ENCODE assay signal across 8 mouse cellular contexts in the genomic region with DNA sequence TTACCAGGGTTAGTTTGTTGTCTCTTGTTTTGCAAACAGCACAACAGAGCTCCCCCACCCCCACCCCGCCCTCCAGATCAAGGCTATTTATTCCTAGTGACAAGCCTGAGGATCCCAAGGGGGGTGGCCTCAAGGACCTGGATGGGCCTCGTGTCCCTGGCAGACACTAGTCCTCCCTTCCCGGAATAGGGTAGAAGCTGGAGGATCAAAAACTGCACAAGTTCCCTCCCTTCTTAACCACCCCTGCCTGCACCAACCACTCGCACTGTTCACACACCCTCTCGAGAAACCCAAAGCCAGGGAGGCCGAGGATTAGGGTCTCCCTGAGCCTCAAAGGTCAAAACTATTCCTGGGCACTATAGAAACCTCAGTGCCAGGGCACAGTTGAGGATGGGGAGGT. TPM values are rescaled to one million over a fixed set of nuclear protein-coding genes. Genes with fewer than 3 reads are reported as not detected.
DNase-seq lines count a peak whose midpoint lies in the region; ATAC-seq and TF ChIP-seq lines count a peak whose summit lies in the region.

No protein-coding gene starts in this region.

- H3K27ac ChIP-seq in forebrain, embryonic 10.5 days = peak overlapping the region; percentile 94
- no peak overlapping the region for H3K27ac ChIP-seq in forebrain, embryonic 16.5 days (ENCODE audit: low read length)
- H3K27ac ChIP-seq in heart, embryonic 12.5 days (ENCODE audit: poor library complexity, severe bottlenecking) = no peak overlapping the region
- no peak overlapping the region for H3K27ac ChIP-seq in liver, embryonic 14.5 days

- peaks cover 69% of the 10 kb centered on the region for H3K4me1 ChIP-seq in forebrain, embryonic 10.5 days
- H3K4me1 ChIP-seq in forebrain, embryonic 16.5 days (replicated peaks; ENCODE audit: control insufficient read depth, insufficient read depth, low read length) = peaks cover 40% of the 10 kb centered on the region
- peaks cover 64% of the 10 kb centered on the region for H3K4me1 ChIP-seq in E14TG2a.4 (replicated peaks; ENCODE audit: low read depth, low read length)
- H3K4me1 ChIP-seq in heart, embryonic 12.5 days (replicated peaks) = peaks cover 50% of the 10 kb centered on the region
- H3K4me1 ChIP-seq in liver, embryonic 14.5 days (replicated peaks; ENCODE audit: control insufficient read depth in 2 of 2, insufficient read depth in 2 of 2, low read length in 1 of 2) = peaks cover 13 to 32% of the 10 kb centered on the region in 2 experiments

- no peaks in the 10 kb centered on the region for H3K36me3 ChIP-seq in forebrain, embryonic 10.5 days (replicated peaks)
- H3K36me3 ChIP-seq in forebrain, embryonic 16.5 days (ENCODE audit: control insufficient read depth, insufficient read depth) = no peaks in the 10 kb centered on the region
- no peaks in the 10 kb centered on the region; the same call in 1 of the 2 replicates for H3K36me3 ChIP-seq in E14TG2a.4 (ENCODE audit: insufficient read depth, low read length)
- no peaks in the 10 kb centered on the region for H3K36me3 ChIP-seq in heart, embryonic 12.5 days
- no peaks in the 10 kb centered on the region for H3K36me3 ChIP-seq in liver, embryonic 14.5 days (replicated peaks; ENCODE audit: control insufficient read depth, insufficient read depth, low read depth)

- WGBS in forebrain, embryonic 10.5 days = 4% methylated on average over 6 of the region's 6 CpGs
- WGBS in forebrain, embryonic 16.5 days = 20% methylated on average over 6 of the region's 6 CpGs
- 19% methylated on average over 6 of the region's 6 CpGs for WGBS in heart, embryonic 12.5 days
- WGBS in liver, embryonic 14.5 days (ENCODE audit: insufficient replicate concordance) = 36% methylated on average over 6 of the region's 6 CpGs

- no peak for TF ChIP-seq EP300 in liver, embryonic 14.5 days (IDR thresholded peaks at IDR 0.05; ENCODE audit: low read depth)

- no peak for DNase-seq in forebrain, embryonic 10.5 days (ENCODE audit: extremely low spot score, low spot score)
- DNase-seq in liver, embryonic 14.5 days (ENCODE audit: low read depth in 3 of 3, low spot score in 3 of 3) = no peak
- DNase-seq in urinary bladder, postnatal 4 days (ENCODE audit: low spot score in 2 of 2) = no peak
- no peak for DNase-seq in right cerebral cortex, adult 2 months (ENCODE audit: low spot score in 2 of 2)
- DNase-seq in frontal cortex, postnatal 14 days (ENCODE audit: low spot score in 2 of 2) = no peak

- H3K4me2 ChIP-seq in forebrain, embryonic 16.5 days (ENCODE audit: low read length) = no peak overlapping the region
- H3K4me2 ChIP-seq in heart, embryonic 12.5 days = peak overlapping the region; percentile 94
- H3K4me2 ChIP-seq in liver, embryonic 14.5 days (ENCODE audit: low read depth) = peak overlapping the region; percentile 98

- TF ChIP-seq CTCF in E14TG2a.4 (conservative IDR thresholded peaks at IDR 0.05; ENCODE audit: low read length) = no peak
- no peak for TF ChIP-seq CTCF in liver, embryonic 14.5 days (IDR thresholded peaks at IDR 0.05; ENCODE audit: low read depth)

- no peak overlapping the region for H3K9ac ChIP-seq in forebrain, embryonic 16.5 days (replicated peaks; ENCODE audit: low read depth, low read length)
- peak overlapping the region; percentile 97; the same call in 1 of the 2 replicates for H3K9ac ChIP-seq in heart, embryonic 12.5 days
- H3K9ac ChIP-seq in liver, embryonic 14.5 days (replicated peaks) = no peak overlapping the region

- H3K4me3 ChIP-seq in forebrain, embryonic 10.5 days = peak overlapping the region; percentile 91
- H3K4me3 ChIP-seq in forebrain, embryonic 16.5 days (replicated peaks; ENCODE audit: low read length) = no peak overlapping the region
- peak overlapping the region; percentile 91; the same call in 1 of the 2 replicates for H3K4me3 ChIP-seq in E14TG2a.4 (replicated peaks; ENCODE audit: low read length)
- H3K4me3 ChIP-seq in heart, embryonic 12.5 days = peak overlapping the region; percentile 93
- H3K4me3 ChIP-seq in liver, embryonic 14.5 days (ENCODE audit: insufficient read depth in 1 of 2, low read depth in 2 of 2, low read length in 2 of 2) = peak overlapping the region in 1 of 2 experiments; percentile 77; a peak in 2 of 4 replicates

- ATAC-seq in forebrain, embryonic 16.5 days = no peak
- no peak for ATAC-seq in heart, embryonic 12.5 days (ENCODE audit: insufficient number of reproducible peaks, low FRiP score)
- no peak for ATAC-seq in liver, embryonic 14.5 days (ENCODE audit: insufficient read depth)

- no peaks in the 10 kb centered on the region for H3K9me3 ChIP-seq in forebrain, embryonic 10.5 days
- H3K9me3 ChIP-seq in forebrain, embryonic 16.5 days (ENCODE audit: control insufficient read depth, low read length) = no peaks in the 10 kb centered on the region
- H3K9me3 ChIP-seq in E14TG2a.4 (ENCODE audit: low read length) = no peaks in the 10 kb centered on the region
- no peaks in the 10 kb centered on the region for H3K9me3 ChIP-seq in heart, embryonic 12.5 days (replicated peaks)
- H3K9me3 ChIP-seq in liver, embryonic 14.5 days (ENCODE audit: control insufficient read depth, low read length) = no peaks in the 10 kb centered on the region

- H3K27me3 ChIP-seq in forebrain, embryonic 10.5 days (ENCODE audit: poor library complexity, severe bottlenecking) = peaks cover 34% of the 10 kb centered on the region
- peaks cover 15% of the 10 kb centered on the region for H3K27me3 ChIP-seq in forebrain, embryonic 16.5 days (replicated peaks; ENCODE audit: control insufficient read depth, insufficient read depth, low read length)
- peaks cover 23% of the 10 kb centered on the region for H3K27me3 ChIP-seq in E14TG2a.4 (ENCODE audit: insufficient read depth, low read length)
- 0 out of 2 replicates have a peak, but pooled peaks cover 6% of the 10 kb centered on the region for H3K27me3 ChIP-seq in heart, embryonic 12.5 days (replicated peaks)
- no peaks in the 10 kb centered on the region; the same call in 1 of the 2 replicates for H3K27me3 ChIP-seq in liver, embryonic 14.5 days (ENCODE audit: control insufficient read depth, insufficient read depth, low read length)

RNA-seq across cellular contexts. Expression of a gene that starts 0.7 kb away (rescaled TPM):
- 5.5 and 8.7 TPM in 2 replicates for polyA plus RNA-seq in forebrain, embryonic 10.5 days (2016; fragmentation: Nextera tagmentation; extraction: Ambion mirVana)
- polyA plus RNA-seq in forebrain, embryonic 16.5 days (2015; fragmentation: Nextera tagmentation; extraction: Ambion mirVana) = 1.9 and 2.3 TPM in 2 replicates
- polyA plus RNA-seq in heart, embryonic 12.5 days (2016; fragmentation: Nextera tagmentation; extraction: Ambion mirVana) = 6.2 TPM in 2 replicates
- 2.8 TPM in 2 replicates for polyA plus RNA-seq in liver, embryonic 14.5 days (2012; rRNA removed)
- polyA plus RNA-seq in liver, embryonic 14.5 days (2014; fragmentation: Nextera tagmentation; extraction: Ambion mirVana) = 2.7 and 2.9 TPM in 2 replicates

RNA-seq across cellular contexts. Expression of a gene that starts 6.4 kb away (rescaled TPM):
- polyA plus RNA-seq in forebrain, embryonic 10.5 days (2016; fragmentation: Nextera tagmentation; extraction: Ambion mirVana) = 63.0 and 65.9 TPM in 2 replicates
- polyA plus RNA-seq in forebrain, embryonic 16.5 days (2015; fragmentation: Nextera tagmentation; extraction: Ambion mirVana) = 42.1 and 48.3 TPM in 2 replicates
- polyA plus RNA-seq in heart, embryonic 12.5 days (2016; fragmentation: Nextera tagmentation; extraction: Ambion mirVana) = 58.4 and 61.5 TPM in 2 replicates
- 7.5 and 16.4 TPM in 2 replicates for polyA plus RNA-seq in liver, embryonic 14.5 days (2012; rRNA removed)
- 20.8 and 22.4 TPM in 2 replicates for polyA plus RNA-seq in liver, embryonic 14.5 days (2014; fragmentation: Nextera tagmentation; extraction: Ambion mirVana)

RNA-seq across cellular contexts. Expression of a gene that starts 14.8 kb away (rescaled TPM):
- 260 and 269 TPM in 2 replicates for polyA plus RNA-seq in forebrain, embryonic 10.5 days (2016; fragmentation: Nextera tagmentation; extraction: Ambion mirVana)
- polyA plus RNA-seq in forebrain, embryonic 16.5 days (2015; fragmentation: Nextera tagmentation; extraction: Ambion mirVana) = 128 and 129 TPM in 2 replicates
- 100.0 and 100 TPM in 2 replicates for polyA plus RNA-seq in heart, embryonic 12.5 days (2016; fragmentation: Nextera tagmentation; extraction: Ambion mirVana)
- 21.2 and 42.1 TPM in 2 replicates for polyA plus RNA-seq in liver, embryonic 14.5 days (2012; rRNA removed)
- 59.2 and 63.6 TPM in 2 replicates for polyA plus RNA-seq in liver, embryonic 14.5 days (2014; fragmentation: Nextera tagmentation; extraction: Ambion mirVana)

RNA-seq across cellular contexts. Expression of a gene that starts 41.9 kb away (rescaled TPM):
- 28.8 and 29.4 TPM in 2 replicates for polyA plus RNA-seq in forebrain, embryonic 10.5 days (2016; fragmentation: Nextera tagmentation; extraction: Ambion mirVana)
- 25.3 and 25.6 TPM in 2 replicates for polyA plus RNA-seq in forebrain, embryonic 16.5 days (2015; fragmentation: Nextera tagmentation; extraction: Ambion mirVana)
- polyA plus RNA-seq in heart, embryonic 12.5 days (2016; fragmentation: Nextera tagmentation; extraction: Ambion mirVana) = 17.3 and 20.2 TPM in 2 replicates
- 36.6 and 40.3 TPM in 2 replicates for polyA plus RNA-seq in liver, embryonic 14.5 days (2012; rRNA removed)
- polyA plus RNA-seq in liver, embryonic 14.5 days (2014; fragmentation: Nextera tagmentation; extraction: Ambion mirVana) = 36.7 and 40.0 TPM in 2 replicates

RNA-seq across cellular contexts. Expression of a gene that starts 43.2 kb away (rescaled TPM):
- polyA plus RNA-seq in forebrain, embryonic 10.5 days (2016; fragmentation: Nextera tagmentation; extraction: Ambion mirVana) = 2.7 and 3.0 TPM in 2 replicates
- polyA plus RNA-seq in forebrain, embryonic 16.5 days (2015; fragmentation: Nextera tagmentation; extraction: Ambion mirVana) = 20.9 and 22.7 TPM in 2 replicates
- 0.23 and 0.36 TPM in 2 replicates for polyA plus RNA-seq in heart, embryonic 12.5 days (2016; fragmentation: Nextera tagmentation; extraction: Ambion mirVana)
- 0.01 and 0.02 TPM in 2 replicates for polyA plus RNA-seq in liver, embryonic 14.5 days (2012; rRNA removed)
- polyA plus RNA-seq in liver, embryonic 14.5 days (2014; fragmentation: Nextera tagmentation; extraction: Ambion mirVana) = not detected in 2 replicates
